Mouse (Mus musculus): ENCODE results near the gene Vapa.

DNA sequence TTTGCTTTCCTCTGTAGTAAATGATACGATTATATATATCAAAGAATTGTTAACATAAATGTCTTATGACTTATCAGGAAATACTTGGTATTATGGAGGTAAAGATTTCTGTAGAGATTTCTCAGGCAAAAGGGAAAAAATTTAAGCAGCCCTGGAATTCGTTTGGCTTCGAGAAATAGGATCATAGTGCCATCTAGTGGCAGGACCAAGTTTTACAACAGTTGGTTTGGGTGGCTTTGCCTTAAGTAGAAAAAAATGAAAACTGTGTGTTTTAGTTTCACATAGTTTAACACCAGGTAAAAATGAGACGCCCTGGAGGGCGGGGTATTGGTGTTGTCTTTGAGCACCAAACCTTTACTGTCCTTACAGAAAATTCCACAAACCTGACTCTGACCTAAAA is 50.6 kb downstream of the Vapa start:
- TF ChIP-seq CTCF (IDR thresholded peaks at IDR 0.05) (peak; percentile 77), EP300 (IDR thresholded peaks at IDR 0.05) (peak; percentile 48)
